Mouse (Mus musculus) lung, postnatal 10 days (tissue): ENCODE measurements around the gene Hoxa5.

Source experiments
- DNase-seq: peaks from one replicate; pipeline ENCODE4 v3.0.0; 2021

The Hoxa5 gene

DNA sequence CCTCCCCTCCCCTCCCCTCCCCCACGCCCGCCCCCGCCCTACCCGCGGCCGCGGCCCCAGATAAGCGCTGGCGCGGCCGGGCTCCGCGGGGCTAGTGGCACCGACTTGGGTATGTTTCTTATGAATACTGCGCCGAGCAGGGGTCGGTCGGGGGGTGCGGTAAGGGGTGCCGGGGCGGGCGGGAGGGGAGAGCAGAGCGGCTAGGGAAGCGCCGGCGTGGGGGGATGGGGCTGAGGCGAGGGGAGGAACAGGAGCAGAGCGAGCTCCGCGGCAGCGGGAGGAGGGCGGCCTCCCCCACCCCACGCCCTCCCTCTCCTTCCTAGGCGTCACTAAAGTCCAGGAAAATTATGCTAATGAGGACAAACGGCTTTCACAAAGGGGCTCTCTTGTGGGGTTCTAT, 28.5 kb downstream of the Hoxa5 start:
- DNase-seq = peak; percentile 89

DNA sequence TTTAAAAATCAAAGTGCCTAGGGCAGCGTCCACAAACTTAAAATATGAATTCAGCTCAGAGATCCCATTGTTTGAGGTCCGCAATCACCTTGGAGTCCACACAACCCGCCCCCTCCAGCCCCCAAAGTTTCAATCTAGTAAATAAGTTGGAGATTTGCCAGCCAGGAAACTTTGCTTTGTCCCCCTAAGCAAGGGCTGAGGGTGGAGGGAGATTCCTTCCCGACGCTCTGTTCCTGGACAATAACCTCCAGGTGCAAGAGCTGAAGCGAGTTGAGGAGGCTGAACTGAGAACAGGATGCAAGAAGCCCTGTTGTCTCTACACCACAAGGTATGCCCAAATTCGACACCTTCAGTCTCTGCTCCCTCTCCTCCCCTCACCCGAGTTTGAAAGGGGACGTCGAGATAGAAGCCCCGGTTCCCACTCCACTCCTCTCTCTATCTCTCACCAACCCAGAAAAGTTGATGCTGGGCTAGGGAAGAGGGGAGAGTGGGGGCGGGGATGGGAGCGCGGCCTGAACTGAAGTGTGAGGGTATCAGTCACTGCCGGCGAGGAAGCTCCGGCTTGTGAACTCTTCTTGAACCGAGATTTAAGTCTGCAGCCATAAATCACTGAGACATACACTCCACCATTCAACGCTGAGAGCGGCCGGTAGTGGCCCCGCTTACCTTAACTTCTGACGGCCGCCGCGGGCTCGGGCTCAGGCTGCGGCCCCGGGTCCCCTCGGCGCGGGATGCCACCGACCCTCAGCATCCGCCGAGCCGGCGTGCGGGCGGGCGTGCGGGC, 29.2 kb downstream of the Hoxa5 start:
- peak; percentile 82 for DNase-seq

DNA sequence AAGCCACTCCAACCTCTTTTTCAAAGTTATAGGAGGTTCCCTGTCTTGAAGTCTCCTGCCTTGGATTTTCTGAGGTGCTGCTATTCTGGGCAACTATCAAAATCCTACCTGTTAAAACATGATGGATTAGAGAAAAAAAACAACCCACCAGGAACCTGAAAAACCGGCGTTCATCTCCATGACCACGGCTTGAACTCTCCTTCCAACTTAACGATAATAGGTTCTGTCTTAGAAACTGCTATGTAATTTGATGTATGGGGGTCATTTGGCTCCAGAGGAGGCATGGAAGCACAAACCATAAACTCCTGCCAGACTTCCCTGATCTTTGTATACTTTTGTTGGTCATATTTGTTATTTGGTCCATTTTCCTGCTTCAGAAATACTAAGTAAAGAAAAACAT, 30.7 kb downstream of the Hoxa5 start:
- no peak for DNase-seq

DNA sequence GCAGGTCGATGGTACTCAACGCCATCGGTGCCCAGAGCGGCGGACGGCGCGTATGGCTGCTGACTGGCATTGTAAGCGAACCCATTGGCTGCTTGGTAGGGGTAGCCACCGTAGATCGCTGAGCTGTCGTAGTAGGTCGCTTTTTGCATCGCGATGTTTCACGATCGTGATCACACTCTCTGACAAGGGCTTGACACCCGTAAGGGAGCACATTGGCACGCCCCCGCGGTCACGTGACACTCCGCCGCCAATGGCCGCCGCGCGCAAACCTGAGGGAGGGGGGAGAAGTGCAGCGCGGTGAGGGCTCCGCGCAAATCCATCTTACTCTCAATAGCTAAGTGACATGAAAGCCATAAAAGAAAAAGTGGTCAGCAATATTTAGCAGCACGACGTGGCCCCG, 31.9 kb downstream of the Hoxa5 start:
- DNase-seq = peak; percentile 98

DNA sequence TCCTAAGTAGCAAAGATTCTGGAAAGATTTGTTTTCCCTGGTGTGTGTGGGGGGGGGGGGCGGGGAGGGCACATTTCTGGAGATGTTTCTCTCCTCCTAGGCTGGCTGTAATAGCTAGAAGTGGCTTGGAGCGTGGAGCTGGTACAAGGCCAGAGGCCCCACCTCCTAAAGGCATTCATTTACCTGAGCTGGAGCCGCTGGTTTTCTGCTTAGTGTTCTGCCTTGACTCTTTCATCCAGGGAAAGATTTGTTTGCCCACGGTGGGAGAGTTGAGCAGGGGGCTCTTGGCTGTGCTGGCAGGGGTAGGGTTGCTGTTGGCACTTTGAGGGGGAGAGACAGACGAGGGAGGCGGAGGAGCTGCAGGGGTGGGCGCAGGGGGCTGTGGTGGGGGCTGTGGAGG, 32.4 kb downstream of the Hoxa5 start:
- no peak for DNase-seq

DNA sequence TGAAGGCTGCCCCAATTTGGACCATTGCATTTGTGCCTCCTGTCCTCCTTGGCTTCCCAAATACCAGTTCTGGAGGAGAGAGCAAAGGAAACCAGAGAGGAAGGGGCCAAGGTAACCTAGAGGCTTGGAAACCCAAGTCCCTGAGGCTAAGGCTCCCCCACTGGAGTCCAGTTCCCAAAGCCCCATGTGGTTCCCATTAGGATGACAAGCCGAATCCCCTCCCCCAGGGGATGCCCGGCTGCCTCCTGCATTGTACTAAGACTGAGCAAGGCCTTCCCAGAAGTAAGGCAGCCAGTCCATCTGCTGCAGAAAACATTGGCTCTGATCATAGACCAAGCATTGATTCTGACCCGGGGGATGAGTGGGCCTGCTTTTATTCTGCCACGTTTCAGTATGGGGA, 33.1 kb downstream of the Hoxa5 start:
- peak; percentile 74 for DNase-seq

DNA sequence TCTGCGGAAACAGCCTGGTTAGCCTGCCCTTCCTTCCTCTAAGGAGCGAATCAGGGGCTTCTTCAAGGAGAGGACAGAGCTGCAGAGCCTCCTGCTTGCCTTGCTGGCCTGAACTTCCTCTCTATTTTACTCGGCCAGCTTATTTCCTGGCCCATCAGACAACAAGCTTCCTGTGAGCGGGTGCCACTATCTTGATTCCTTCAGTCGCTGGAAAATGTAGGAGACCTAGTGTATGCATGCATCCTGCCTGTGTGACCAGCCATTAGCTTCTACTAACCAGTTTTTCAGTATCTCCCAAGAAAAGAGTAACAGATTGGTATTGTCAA, 33.5 kb downstream of the Hoxa5 start:
- DNase-seq = no peak

DNA sequence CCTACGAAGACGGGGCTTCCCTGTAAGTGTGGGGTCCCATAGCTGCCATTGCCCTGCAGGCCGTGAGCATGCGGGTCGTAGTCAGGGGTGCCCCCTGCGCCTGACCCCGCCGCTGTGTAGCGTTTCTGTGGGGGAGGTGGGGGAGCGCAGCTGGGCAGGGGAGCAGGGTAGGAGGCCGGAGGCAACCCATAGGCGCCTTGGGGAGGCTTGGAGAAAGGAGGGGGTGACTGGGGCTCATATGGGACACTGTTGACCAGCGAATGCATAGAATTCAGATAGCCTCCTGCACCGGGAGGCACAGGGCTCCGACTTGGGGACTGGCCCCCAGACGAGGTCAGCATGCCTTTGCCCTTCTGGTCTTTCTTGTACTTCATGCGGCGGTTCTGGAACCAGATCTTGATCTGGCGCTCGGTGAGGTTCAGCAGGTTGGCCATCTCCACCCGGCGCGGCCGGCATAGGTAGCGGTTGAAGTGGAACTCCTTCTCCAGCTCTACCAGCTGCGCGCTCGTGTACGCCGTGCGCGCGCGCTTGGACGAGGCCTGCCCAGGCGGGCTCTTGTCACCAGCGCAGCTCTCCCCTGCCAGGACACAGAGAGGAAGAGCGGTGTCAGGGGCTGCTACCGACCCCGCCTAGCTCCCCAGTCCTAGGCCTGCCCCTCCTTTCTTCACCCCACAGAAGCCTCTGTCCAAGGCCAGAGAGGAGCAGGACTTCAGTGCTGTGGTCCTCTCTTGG, 34.1 kb downstream of the Hoxa5 start:
- peak; percentile 77 for DNase-seq

DNA sequence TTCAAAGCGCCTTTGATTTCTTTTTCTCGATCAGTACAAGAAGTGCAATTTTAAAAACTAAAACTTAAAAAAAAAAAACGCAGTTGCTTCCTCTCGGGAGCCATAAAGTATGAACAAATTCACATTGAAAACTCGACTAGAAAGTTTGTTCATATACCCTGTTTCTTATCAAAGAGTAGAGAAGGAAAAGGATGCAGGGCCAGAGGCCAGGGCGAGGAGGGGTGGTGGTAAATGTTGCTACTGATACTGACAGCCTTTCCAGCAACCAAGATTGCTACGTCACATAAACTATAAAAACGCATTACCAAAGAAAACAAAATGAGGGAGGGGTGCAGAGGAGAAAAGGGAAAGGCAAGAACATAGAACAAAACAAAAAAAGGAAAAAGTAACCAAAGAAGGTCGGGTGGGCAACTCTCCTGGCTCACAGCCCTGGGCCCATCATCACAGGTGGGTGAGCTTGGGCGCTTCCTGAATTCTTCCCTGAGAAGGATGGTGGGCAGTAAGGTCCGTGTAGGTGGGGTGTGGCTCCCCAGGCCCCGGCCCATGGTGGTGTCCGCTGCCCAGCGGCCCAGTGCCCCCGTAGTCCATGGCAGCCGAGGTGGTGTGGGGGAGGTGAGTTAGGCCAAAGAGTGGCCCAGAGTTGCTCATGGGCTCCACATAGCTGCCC, 34.8 kb downstream of the Hoxa5 start:
- DNase-seq = peak; percentile 34

DNA sequence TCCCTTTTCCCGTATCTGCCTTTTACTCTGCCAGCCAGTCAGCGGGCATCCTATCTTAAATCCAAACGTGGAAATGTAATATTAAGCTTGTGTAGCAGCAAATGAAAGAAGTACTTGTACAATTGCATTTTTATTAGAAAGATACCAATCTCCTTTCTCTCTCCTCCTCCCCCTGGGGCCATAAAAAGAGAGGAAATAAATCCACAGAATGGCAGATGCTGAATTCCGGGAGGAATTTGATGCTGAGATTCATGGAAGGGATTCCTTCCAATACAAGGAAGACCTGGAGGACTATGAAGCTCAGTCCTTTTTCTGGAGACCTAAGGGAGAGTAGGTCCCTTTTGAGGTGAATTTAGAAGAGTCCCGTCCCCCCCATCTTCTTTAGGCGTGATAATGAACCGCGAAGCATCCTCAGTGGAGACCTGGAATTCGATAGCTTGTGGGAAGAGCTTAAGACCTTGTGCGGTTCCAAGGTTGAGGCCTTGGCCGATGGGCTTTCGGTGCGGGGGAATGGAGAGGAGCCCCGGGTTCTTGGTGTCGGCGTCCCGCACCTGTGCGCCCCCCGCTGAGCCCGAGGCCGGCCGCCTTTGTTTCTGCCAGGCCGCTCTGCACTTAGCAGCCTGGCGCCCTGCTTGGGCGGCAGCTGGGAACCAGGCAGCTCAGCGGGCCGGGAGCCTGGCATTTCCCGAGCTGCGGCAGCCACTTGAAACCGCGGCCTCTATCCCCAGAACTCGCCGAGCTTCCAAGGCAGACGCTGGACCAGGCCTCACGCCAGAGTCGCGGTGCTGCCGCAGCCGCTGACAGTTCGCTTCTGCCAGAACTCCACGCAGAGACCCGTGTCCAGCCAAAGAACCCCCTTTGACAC, 36.0 kb downstream of the Hoxa5 start:
- DNase-seq = peak; percentile 55

DNA sequence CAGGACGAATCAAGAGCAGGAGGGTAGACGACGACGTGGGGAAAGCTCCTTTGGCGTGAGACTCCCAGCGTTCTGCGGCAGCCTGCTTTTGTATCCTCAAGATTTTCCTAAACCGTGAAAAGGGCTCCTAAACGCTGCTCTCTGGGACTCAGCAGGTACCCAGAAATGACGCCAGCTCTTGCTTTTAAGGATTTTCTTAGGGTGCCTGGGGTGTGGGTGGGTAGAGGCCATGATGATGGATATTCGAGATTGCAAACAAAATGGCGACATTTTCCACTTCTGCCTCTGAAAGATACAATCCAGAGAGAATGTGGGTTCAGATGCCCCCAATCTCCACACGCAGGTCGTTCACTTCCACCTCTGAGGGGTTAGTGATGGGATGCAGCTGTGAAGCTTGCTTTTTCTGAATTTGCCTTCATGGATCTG, 36.6 kb downstream of the Hoxa5 start:
- peak; percentile 24 for DNase-seq

DNA sequence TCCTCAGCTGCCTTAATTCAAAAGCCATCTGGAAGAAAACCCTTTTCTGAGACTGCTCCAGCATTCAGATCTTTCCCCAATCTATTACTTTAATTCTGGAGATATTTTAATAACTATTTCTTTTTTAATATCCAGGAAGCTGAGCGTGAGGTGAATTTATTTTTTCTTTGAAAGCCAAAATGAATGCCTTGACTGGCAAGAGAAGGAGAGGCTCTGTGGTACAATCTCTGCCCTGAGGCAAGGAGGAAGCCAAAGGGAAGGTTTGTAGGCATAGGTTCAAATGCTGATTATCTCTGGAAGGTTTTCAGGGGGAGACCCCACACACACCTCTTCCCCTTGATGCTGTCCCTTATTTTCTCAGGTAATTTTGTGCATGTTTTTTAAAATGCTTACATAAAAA, 37.2 kb downstream of the Hoxa5 start:
- no peak for DNase-seq

DNA sequence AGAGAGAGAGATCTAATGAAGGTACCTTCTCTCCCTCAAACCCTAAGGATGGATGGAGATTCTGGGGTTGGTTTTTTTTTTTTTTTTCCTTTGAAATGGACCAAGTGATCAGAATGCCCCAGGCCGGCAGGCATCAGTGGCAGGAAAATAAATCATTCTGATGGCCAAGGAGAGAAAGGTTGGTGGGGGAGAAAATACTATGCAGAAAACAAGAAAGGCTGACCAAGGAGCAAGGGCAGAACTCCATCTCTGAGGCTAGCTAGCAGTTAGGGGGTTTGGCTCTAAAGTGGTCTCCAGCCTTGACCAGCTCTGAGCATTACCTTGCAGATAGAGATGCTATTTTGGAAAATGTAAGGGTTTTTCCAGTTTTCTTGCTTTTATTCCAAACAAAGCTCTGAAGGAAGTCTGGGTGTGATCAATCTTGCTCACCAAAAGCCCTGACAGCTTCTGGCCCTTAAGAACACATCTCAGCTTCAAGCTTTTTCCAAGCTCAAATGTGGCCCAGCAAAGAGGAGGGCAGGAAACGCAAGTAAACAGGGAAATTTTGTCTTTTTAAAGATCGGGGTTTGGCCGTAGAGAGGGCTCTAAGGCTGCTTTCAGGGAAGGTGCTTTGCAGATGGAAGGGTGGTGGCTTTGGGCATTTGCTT, 37.8 kb downstream of the Hoxa5 start:
- peak; percentile 54 for DNase-seq

DNA sequence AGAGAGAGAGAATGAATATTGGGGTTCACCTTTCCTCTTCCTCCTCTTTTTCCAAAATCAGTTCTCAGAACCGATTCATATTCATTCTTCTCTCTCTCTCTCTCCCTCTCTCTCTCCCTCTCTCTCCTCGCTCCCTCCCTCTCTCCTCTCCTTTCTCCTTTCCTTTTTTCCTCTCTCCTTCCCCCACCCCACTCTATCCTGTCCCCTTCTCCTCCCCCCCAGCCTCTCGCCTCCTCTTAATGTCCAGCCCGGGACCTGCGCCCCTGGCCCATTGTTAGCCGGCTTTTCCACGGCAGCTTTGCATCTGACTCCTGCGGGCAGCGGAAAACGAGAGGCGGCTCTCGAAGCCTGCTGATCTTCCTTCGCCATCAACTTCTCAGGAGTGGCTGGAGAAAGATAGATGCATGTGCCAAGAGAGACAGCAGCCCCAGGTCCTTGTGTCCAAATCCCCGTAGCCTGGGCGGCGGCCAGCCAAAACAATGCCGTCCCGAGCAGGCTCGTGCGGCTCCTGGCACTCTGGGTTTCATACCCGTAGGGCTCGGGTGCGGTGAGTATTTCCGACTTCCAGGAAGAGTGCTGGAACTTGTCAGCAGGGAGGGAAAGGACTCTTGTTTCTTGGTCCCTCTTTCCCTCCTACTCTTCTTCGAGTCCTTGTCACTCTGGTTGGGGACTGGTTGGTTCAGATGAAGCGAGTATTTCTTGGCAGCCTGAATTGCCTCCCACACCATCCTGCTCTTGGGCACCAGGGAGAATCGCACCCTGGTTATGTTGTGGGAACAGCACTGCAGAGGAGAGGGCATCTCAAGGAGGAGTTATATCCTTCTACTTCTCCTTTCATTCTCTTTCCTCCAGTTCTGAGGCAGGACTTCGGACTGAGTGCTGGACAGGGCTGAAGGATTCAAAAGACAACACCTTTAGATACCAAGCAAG, 38.7 kb downstream of the Hoxa5 start:
- DNase-seq = peak; percentile 73

DNA sequence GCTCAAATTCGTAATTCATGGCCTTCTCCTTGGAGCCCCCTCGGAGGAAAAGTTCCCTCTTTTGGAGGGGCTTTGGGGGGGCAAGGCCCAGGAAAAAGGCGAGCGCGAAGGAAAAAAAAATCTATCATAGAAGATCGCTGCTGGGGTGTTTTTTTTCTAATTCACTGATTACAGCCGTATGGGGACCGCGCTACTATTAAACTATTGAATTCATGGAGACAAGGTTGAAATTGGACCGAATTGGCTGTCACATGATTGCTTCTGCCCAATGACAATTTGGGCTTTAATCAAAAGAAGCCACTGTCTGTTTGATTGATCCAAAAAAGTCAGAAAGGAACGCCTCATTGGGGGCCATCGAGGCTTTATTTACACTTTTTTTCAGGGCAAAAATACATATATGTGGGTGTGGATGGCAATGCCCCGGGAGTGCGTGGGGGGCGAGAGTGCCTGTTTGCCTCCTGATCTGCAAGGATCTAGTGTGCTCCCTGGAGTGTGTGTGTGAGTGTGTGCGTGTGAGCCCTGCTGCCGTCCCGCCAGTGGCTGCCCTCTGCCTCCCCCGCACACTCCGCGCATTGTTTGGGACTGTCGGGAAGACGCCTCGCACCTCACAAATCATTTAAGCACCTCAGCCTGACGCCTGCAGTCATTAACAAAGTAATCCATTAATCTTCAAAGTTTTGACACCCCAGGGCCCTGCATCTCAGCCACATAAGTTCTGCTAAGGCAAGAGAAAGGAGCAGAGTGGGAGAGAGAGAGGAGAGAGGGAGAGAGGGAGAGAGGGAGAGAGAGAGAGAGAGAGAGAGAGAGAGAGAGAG, 39.6 kb downstream of the Hoxa5 start, which contains the start of gene Hoxa2:
Gene Hoxa2 (minus strand): TSS at position 206 of the 815 bp plus-strand sequence.
- peak; percentile 79 for DNase-seq

DNA sequence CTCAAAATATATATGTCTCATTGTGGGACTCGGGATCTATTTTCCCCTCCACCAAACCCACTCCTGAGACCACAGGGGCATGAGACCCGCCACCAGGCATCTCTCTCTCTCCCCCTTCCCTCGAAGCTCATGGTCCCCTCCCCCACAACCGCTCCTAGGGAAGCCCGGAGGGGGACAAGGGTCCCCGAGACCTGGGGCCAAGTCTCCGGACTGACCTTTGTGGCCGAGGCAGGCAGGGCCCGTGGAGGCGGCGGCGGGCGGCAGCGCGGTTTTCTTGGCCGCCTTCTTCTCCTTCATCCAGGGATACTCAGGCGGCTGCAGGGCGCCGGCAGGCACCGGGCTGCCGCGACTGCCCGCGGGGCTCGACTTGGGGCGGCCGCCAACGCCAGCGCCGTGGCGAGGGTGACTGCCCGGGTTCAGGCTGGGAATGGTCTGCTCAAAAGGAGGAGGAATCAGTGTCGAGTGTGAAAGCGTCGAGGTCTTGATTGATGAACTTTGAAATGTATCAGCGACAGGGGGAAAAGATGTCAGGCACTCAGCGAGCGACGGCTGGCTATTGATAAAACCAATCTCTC, 40.2 kb downstream of the Hoxa5 start:
- DNase-seq = peak; percentile 58

DNA sequence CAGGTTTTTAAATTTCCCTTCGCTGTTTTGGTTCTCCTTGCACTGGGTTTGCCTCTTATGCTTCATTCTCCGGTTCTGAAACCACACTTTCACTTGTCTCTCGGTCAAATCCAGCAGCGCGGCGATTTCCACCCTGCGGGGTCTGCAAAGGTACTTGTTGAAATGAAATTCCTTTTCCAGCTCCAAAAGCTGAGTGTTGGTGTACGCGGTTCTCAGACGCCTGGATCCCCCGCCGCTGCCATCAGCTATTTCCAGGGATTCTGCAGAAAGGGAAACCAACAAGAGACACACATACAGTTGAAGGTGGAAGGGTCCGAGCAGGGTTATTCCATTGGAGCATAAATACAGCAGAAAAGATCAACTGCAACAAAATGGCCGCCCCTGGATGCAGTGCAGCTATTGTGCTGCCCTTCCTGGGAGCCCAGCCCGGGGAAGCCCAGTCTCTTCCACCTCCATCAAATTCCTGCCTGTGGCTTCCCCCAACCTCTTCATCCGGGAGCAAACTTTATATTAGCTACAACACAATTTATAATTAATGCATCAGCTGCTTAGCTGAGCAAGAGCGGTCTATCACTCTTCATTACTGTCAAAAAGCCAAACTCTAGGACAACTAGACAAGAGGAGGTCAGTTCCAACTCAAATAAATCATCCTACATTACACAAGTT, 40.9 kb downstream of the Hoxa5 start:
- peak; percentile 73 for DNase-seq

DNA sequence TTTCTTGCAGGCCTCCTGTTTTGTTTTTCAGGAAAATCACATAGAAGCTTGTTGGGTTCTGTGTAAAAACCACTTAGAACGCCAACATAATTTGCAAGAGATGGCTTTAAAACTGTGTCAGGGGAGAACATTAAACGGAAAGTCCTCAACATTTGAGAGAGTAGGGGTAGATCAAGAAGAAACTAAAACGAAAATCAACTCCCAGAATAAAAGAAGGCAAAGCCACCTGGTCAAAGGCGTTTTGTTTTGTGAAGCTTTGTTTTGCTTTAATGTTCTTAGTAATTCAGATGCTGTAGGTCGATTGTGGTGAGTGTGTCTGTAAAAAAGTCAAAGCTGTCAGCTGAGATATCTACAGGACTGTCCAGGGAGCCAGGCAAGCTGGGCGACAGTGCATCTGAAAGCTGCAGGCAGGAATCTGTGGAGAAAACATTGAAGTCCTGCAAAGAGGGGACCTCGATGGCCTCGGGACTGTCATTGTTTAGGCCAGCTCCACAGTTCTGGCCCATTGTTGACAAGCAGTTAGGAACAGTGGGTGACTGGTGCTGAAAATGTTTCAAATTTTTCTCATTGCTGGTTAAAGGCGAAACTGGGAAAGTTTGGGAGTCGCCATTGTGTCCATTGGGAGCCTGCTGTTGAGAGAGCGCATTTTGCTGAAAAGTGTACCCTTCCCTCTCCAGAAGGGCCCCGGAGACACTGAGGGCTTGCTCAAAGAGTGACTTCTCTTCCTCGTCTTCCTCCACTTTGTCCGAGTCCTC, 41.6 kb downstream of the Hoxa5 start:
- no peak for DNase-seq

DNA sequence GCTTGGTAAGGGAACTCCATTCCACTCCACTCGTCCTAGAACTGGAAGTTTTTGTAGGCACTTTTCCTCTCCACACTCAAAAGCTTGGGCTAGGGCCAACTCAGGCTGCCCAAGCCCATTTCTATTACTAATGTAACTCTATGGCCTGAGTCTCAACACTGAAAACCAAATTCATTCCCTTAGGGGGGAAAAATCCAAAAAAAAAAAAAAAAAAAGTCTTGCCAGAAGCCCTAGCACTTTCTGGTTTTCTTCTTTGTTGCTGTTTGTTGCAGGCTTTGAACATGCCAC, 42.4 kb downstream of the Hoxa5 start:
- peak; percentile 47 for DNase-seq
